Mouse (Mus musculus) megakaryocyte, embryonic 14.5 days (primary cell): ENCODE measurements around the gene Isy1.
A peak's percentile ranks its signal among the peaks of the same experiment; 100 is the strongest.

ENCODE experiments used
- FLI1 ChIP-seq: IDR thresholded peaks from 2 replicates; pipeline ENCODE4 v1.6.1; 2012; ENCODE audit warnings: low read length, inconsistent platforms, mixed read lengths
- GATA1 ChIP-seq: IDR thresholded peaks from 3 replicates; pipeline ENCODE4 v1.6.1; 2012; ENCODE audit warnings: mixed read lengths, low read length, inconsistent platforms, borderline replicate concordance

DNA sequence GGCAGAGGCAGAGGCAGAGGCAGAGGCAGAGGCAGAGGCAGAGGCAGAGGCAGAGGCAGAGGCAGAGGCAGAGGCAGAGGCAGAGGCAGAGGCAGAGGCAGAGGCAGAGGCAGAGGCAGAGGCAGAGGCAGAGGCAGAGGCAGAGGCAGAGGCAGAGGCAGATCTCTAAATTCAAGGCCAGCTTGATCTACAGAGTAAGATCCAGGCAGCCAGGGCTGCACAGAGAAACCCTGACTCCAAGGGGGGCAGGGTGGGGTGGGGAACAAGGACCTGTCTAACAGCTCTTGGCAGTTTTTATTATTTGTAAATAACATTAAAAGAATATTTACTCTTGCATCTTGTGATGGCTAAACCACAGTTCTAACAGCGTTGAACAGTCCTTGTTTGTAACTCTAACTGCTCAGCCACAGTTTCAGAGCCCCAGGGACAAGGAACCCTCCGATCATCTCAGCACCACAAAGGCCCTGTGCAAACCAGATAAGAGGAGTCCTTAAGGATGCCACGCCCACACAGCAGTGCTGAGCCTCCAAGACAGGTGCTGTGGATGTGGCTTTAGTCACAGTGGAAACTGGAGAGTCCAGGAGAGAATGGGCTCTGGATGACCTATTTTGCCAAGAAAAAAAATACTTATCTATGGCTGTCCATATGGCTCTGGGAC lies 62.9 kb downstream of the Isy1 start:
- no peak for TF ChIP-seq FLI1
- TF ChIP-seq GATA1 = peak; percentile 81; the same call in 1 of the 3 replicates
